Mouse (Mus musculus) cerebellum, adult 2 months (tissue): ENCODE results near the gene Tmem205.

Experiments used
- CTCF ChIP-seq: fragments of 200-500 bp; IDR thresholded peaks from 2 replicates; pipeline ENCODE4 v1.5.1; 2011; ENCODE audit warnings: low read depth, mild to moderate bottlenecking, control low read depth, low read length, moderate library complexity, borderline replicate concordance; ENCODE audit not compliant: insufficient read depth
- POLR2A ChIP-seq: fragments of 200-500 bp; IDR thresholded peaks from 2 replicates; pipeline ENCODE4 v1.6.1; 2011; ENCODE audit warnings: low read length, control low read depth, borderline replicate concordance; ENCODE audit not compliant: insufficient read depth

GRCm38 (mm10) chr9:21923490-21924098 is 3.8 kb downstream of the Tmem205 start:
- TF ChIP-seq CTCF (no peak), POLR2A (no peak)
